Mouse (Mus musculus) urinary bladder, adult 2 months (tissue): ENCODE results near the gene Icmt. TPM values are rescaled to one million over a fixed set of nuclear protein-coding genes. Genes with fewer than 3 reads are reported as not detected.

Experiments
- DNase-seq: peaks from one replicate; pipeline ENCODE4 v3.0.0; 2022; ENCODE audit warnings: low spot score
- polyA plus RNA-seq: library from polyadenylated mRNA; depleted of rRNA; stranded (reverse); fragments of >200 nt; gene quantifications from 2 replicates; pipeline ENCODE4 v1.2.3, GENCODE M21; 2012

Icmt gene
- polyA plus RNA-seq, 1 experiment, result 25.2 TPM

DNA sequence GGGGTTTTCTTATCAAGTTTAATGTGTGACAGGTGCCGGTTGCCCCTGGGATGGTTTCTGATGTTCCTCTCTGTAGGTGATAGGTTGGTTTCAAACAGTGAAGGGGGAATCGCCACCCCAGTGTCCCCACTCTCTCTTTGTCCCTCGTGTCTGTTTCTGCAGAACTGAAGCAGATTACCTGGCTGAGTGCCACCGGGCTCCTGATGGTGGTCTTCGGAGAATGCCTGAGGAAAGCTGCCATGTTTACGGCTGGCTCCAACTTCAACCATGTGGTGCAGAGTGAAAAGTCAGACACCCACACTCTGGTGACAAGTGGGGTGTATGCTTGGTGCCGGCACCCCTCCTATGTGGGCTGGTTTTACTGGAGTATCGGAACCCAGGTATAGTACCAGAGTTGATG, 3.3 kb downstream of the Icmt start:
- no peak for DNase-seq

DNA sequence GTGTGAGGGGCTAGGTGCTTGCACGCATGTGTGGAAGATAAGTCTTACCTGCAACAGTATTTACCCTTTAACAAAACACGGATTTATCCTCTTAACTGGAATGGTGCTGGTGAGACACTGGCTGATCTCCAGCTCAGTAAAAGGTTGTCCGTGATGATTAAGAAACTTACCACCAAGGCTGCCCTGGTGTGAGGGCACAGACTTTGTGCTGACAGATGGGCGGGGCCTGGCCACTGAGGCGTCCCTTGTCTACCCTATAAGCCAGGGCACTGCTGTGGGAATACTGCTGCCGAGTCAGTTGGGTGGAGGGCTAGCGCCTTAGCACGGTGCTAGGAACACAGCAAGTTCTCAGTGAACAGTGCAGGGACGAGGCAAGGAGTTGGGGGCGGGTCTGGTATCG, 5.0 kb downstream of the Icmt start:
- no peak for DNase-seq

DNA sequence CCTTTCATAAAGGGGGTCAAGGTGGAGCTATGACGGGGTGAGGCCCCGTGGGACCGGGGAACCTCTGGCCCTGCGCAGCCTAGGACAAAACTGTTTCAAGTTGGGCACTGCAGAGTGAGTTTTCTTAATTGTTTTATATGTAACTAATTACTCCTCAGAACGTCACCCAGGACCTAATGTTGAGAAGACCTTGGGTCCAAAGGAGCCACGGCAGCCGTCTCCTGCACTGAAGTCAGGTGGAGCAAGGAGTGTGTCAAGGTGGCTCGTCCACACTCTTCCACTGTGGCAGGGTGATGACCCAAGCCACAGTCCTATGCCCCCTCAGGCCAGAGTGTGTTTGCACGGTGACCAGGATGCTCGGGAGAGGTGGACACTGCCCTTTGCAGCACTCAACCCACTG, 6.1 kb downstream of the Icmt start:
- DNase-seq, result no peak

DNA sequence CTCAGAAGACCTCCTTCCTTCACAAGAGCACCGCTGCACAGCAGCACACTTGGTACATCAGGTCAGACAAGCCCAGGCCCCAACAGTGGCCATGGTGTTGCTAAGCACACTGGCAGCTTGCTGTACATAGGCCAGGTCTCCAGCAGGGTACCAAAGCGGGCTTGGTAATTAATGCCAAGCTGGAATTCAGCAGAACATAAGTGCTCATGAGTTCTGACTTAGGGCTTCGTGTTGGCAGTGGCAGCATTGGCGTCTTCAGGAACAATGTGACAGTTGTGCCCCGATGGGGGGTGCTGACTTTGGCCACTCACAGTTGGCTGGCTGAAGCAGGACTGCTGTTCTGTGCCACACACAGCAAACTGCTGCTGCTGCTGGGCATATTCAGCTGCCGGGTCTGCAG, 7.7 kb downstream of the Icmt start:
- DNase-seq, result no peak

DNA sequence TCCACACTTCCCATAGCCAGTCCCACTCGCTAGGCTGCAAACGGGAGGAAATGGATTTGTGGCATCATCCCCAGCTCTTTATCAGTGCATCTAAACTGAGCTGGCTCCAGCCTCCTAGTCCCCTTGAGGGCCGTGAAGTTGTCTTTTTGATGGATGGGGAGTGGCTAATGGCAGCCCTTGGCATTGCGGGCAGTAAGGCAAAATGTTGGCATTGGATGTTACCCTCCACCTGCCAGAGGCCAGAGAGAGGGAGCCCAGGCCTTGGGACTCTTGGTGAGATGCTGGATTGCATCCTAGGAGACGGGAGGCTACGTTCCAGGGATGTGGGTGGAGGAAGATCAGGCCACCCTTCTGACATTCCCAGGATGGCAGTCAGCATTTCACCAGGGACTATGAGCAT, 9.0 kb downstream of the Icmt start:
- no peak for DNase-seq

DNA sequence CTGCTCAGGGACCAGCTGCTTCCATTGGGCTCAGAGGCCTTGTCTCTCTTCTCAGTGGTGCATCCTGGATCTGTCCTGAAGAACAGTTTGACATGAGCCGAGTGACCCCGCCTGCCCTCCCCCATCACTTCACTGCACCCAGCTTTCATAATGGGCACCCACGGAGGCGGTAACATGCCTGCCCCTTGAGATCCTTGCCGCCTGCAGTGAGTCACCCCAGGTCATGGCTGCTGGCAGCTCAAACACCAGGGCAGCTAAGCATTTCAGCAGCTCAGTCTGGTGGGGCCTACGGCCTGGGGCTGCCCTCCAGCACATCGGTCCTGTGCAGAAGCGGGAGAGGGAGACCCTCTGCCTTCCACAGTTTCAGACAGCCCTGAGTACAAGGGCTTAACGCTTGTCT, 10.5 kb downstream of the Icmt start:
- DNase-seq, result no peak

DNA sequence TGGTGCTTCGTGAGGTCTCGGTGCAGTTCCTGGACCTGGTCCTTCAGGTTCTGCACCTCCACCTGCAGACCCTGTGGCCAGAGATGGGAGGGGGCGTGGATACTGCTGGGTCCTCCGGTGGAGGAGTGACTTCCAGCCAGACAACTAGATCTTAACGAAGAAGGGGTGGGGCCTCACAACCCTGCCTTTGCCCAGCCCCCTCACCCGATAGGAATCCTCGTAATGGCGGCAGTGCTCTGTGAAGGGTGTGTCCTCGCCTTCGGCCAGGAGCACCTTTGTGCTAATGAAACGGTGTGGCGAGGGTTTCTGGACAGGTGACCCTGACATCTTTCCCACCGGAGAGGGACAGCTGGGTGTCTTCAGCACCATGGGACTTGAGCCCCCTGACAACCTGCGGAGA, 15.2 kb downstream of the Icmt start:
- no peak for DNase-seq

DNA sequence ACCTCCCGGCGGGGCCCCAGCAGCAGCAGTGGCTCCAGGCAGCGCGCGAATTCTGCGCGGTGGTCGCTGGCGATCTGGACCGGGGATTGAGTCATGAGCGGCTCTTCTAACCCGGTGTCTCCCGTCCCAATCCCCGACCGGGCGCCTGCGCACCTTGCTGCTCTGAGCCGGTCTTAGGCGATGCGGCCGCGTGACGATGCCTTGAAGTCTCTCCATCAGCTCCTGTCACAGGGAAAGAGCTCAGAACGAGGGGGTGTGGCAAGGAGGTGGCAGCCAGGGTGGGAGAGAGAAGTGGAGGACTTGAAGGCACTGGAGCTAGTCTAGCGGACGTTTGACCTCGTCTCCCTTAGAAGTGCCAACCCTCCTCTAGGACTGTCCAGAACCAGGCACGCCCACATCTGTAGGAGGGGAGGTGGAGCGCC, 16.2 kb downstream of the Icmt start:
- no peak for DNase-seq

DNA sequence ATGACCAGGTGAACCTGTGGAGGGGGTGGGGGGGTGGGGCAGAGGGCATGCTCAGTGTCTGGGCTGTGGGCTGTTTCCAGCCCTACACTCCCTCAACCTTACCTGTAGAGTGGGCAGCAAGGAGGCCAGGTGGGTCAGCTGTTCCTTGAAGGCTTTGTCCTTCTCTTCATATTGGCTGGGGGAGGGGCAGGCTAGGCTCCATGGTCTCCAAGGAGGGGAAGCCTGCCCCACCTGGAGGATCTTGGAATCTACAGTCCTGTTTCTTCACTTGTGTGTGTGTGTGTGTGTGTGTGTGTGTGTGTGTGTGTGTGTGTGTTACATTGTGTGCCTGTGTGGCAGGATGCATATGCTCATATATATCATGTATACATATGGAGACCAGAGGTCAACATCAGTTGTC, 16.9 kb downstream of the Icmt start:
- no peak for DNase-seq

DNA sequence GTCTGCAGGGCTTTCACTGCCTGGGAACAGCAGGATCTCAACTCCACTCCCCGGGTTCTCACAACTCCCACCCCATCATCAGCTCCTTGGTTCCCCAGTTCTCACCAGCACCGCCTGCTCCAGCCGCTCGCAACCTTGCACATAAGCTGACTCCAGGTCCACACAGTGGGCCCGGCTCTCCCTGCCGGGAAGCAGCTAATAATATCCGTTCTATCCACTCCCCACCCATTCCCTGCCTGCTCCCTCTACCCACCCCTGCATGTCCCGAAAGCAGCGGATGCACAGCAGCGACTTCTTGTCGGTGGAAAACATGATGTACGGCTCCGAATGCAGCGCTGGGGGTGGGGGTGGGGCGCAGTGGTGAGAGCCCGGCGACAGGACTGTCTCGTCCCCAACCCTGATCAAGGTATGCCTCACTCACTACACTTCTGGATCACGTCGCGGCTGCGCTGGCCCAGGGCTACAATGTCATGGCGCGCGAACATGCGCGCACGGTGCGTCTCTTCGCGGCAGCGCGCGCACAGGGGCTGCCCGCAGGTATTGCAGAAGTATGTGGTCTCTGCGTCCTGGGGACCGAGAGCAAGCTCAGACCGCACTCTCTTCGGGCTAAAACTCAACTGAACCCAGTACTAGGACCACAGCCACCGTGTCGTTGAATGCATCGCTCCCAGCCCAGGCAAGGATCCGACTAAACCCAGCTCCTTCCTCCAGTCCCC, 18.6 kb downstream of the Icmt start:
- no peak for DNase-seq

DNA sequence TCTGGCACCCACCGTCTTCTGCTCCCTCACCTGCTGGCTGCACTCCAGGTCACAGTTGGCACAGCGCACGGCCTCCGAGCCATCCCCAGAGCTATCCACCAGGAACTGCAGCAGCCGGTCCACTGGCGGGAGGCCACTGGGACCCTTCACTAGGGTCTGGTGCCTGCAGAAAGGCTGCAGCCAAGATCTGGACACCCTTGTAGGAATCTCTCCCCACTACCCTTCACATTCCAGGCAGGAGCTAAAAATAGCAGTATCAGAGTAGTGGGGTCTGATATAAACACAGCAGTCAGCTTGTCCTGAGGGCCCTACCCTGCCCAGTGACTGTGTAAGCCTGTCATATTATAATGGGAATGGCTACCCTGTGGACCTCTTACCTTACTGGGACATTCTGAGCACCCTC, 20.6 kb downstream of the Icmt start:
- DNase-seq, result no peak

DNA sequence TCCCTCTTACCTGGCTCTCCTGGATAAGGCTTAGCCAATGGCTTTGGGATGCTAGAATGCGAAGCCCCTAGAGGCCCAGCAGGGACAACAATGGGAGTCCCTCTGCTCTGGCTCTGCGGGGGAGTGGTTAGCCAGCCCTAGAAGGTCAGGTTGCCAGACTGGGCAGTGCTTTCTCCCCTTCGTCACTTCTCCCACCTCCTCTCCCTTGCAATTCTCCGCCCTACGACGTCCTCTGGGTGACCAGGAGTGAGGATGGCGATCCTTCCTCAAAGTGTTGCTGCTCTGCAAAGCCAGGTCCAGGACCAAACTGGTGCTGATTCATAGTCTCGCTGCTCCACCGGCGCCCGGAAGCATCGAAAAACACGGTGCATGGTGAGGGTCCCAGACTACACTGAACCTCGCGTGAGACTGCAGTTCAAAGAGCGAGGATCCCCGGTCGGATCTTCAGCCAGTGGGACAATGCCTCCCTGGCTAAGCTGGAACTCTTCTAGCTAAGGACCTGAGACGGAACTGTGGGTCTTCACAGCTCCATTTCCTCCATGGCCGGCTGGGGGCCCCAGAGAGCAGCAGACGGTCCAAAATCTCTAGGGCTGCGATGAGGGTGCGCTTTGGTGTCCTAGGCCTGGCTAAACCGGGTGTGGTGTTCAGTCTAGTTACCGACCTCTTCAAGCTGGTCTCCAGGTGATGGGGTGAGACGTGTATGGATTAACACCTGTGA, 21.6 kb downstream of the Icmt start, which contains the start of gene Rnf207:
TSS of gene Rnf207 (minus strand) at position 477 of the 718 bp plus-strand sequence.
- DNase-seq, result peak; percentile 40

DNA sequence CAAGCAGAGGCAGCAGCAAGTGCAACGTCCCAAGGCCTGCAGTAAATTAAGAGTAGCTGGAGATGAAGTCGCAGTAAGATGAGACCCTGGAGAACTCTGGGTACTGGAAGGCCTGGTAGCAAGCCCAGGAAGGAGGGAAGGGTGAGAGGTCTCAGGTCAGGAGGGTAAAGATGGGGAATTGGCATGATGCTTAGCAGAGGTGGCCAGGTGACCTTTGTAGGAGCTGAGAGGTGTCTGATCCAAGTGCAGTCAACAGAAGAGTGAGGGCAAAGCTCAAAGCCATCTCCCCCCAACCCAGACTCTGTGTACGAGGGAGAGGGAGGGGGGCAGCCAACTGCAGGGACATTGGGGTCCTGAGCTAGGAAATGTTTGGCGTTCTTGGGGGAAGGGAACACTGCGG, 24.4 kb downstream of the Icmt start:
- no peak for DNase-seq

DNA sequence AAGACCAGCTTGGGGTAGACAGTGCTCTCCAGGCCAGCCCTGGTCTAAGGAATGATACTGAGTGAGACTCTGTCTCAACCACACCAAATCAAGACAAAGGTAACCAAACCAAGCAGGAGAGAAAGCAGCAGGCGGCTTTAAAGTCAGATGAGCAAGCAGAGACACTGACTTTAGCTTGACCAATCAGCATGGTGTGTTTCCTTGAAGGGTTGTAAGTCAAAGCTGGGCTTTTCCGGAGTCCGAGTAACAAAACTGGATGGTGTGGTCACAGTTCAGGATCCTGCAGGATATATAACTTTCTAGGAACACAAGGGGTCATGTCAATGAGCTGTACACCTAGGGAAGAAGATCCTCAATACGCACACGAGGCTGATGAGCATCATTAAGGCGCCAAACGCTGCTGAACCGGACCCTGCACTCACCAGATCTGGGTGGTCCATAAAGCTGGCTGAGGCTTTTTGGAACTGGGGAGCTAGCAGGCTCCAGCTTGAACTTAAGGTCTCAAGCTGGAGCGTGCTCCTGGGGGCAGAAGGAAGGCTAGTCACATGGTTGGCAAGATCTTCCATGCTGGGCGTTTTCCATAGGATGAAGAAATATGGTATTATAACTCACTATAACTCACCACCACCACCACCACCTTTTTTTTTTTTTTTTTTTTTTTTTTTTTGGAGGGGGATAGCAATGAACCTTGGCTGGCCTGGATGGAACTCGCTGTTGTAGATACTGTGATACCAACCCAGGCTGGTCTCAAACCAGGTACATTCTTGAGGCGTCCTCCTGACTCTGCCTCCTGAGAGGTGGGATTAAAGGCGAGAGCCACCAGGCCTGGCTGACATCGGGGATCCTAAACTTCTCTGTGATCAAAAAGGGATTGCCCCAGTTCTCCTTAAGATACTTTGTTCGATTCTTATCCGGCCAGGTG, 27.9 kb downstream of the Icmt start:
- DNase-seq, result no peak

DNA sequence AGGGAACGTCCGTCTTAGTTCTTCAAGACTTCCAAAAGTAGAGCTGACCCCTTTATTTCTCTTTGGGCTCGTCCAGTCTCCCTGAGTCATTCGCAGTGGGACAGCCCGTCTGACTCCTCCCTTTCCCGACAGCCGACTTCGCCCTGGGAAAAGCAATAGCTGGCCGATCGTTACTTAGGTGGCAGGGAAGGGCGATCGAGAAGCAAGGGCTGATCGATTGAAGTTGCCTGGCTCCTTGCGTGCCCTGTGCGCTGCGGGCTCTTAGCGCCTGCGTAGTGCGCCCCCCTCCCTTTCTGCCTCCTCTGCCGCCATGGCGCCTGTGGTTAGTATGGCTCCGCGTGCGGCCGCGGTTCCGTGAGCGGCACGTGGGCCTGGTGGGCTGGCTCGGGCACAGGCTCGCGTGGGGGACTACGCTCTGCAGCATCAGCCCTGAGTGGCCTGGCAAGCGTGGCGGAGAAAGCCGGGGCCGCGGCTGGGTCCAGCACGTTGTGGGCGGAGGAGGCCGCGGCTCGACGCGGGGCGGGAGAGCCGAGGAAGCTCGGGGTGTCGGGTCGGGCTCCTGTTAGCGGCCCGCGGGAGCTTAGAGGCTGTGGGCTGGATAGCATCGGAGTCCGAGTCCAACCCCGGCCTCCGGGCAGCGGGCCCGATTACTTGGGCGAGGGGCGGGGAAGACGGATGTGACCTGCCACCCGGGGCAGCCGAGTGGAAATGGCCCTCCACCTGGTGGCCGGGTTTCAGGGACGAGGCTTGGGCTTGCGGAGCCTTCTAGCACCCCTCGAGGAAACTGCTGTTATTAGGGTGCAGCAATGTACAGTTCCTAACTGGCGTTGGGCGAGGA, 28.8 kb downstream of the Icmt start, which contains the start of gene Rpl22:
TSS of gene Rpl22 (plus strand) at position 169 of the 838 bp plus-strand sequence.
- peak; percentile 83 for DNase-seq

DNA sequence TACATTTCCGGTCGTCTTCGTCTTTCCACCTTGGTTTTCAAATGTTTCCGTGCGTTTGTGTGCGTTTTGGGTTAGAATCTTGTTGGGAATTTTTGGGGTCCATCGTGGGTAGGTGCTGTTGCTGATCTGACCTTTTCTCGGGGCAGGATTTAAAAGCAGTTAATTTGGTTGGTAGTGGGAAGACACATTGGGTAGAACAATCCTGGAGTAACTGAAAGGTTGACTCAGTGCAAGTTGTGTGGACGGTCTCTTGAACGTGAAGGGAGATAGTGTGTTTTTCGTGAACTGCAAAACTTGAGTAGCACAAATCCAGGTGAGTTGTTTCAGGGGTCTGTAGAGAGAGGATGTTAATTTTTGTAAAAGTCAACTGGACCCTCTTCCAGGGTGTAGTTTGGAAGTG, 29.5 kb downstream of the Icmt start:
- no peak for DNase-seq

DNA sequence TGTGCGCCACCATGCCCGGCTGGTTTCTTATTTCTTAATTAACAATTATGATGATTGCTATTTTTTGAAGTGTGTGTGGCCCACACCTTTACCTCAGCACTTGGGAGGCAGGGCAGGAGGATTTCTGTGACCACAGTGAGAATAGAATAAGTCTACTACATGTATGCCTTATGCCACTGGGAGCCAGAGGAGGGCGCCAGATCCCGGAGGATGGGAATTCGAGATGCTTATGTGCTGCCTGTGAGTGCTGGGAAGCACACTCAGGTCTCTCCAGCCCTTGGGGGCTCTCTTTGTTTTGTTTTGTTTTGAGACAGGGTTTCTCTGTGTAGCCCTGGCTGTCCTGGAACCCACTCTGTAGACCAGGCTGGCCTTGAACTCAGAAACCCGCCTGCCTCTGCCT, 31.7 kb downstream of the Icmt start:
- DNase-seq, result no peak

DNA sequence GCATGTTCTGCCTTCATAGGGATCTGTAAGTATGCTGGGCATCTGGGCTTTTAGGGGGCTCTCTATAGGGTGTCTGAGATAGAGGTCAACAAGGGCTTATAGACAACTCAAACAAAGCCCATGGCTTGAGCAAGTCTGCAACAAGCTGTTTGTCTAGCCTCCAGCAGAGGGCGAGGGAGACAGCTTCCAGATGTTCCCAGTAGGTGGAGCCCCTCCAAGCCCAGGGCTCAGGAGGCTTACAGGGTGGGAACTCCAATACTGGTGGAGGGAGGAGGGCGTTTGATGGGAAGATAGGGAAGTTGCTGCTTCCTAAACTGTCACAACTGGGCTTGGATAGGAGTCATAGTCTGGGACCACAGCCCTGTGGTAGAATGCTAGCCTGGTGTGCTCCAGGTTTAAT, 35.9 kb downstream of the Icmt start:
- DNase-seq, result no peak

DNA sequence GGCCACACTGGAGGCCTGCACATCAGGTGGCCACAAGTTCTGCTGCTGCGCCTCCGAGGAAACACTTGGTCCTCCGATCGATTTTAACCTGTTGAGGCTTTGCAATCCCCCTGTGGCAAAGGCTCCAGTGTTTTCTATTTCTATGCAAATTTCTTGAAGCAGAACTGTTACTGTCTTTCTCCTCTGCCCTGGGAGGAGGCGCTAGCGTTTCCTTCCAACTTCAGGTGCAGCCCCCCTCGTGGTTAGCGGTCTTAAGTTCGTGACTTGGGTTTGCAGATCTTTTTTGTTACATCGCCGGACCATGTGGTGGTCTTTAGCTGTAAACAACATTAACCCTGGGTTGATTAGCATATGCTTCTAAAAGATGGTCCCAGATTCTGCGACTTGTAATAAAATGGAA, 36.6 kb downstream of the Icmt start:
- DNase-seq, result no peak

DNA sequence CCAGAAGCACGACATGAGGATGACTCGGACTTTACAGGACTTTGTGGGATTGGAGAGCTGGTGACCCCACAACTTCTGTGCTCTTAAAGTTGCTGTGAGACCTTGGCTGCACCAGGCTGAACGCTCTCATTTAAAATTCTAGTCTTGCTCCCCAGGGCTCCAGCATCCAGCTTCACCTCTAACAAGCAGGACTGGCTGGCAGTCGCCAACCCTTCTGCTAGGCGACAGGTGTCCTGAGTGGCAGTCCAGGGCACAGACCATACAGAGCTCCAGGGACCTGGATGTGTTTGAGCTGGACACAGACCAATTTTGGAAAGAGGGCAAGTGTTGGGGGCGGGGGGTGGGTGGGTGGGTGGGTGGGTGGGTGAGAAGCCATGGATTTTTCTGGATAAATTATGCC, 40.7 kb downstream of the Icmt start:
- DNase-seq, result no peak
